Mouse (Mus musculus) adrenal gland, postnatal 0 days (tissue): ENCODE results near the gene Glyat. TPM values are rescaled to one million over a fixed set of nuclear protein-coding genes. Genes with fewer than 3 reads are reported as not detected.

ENCODE experiments used
- polyA plus RNA-seq: library from polyadenylated mRNA; unstranded; fragments of >200 nt; fragmentation: Nextera tagmentation; extraction: Ambion mirVana; gene quantifications from 2 replicates; pipeline ENCODE4 v1.2.1, GENCODE M21; 2015

Glyat gene
- 0.15 and 0.47 TPM in 2 replicates for polyA plus RNA-seq

DNA sequence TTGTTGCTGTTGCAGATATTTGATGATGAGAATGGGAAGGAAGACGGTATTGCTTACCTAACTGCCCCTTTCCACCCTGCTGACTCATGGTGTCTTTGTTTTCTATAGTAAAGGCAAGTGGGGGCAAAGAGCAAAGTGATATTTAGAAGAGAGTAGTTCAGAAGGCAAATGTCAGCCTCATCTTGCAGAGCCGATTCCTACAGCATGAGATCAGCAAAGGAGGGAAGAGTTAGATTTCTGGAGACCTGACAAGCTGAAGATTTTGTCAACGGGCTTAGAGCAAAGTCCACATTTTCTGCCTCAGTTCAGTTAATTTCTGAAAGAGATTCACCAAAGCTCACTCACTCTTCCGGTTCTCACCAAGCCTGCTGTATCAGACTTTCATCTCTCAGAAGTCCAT lies at the start of gene Glyat:
Gene Glyat, plus strand, starts transcription at position 133 of the 400 bp plus-strand sequence.

DNA sequence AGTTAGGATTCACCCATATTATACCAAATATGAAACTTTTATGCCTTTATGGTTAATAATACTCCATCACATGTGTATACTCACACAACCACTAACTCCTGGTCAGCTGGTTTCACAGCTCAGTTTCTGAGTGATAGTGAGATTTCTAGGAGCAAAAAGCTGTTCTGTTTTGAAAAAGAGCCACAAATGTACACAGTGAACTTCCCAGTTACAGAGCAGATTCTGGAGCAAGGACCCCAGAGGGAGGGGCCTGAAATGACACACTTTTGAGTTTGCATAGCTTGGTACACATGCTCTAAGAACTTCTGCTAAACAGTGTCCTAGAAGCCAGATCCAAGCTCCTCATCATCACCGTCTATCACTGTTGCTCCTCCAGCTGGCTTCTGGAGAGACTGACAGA lies 33.4 kb upstream of the Glyat start, which contains the start of gene Gm4952:
Gene Gm4952, plus strand, starts transcription at position 301 of the 400 bp plus-strand sequence.

DNA sequence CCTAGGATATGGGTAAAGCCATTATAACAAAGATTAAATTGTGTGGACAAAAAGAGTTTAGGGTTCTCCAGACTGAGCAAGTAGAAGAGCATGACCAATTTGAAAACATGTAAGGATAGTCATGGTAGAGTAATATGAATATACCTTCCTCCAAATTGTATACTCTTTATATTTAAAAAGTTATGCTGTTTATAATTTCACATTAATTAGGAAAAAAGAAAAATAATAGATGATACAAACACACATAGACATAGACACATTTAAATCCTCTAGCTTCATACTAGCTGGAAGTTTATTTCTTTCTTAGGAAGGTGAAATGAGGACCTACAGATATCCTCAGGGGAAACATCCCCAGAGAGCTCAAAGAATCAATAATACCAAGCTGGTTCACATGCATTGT lies 37.0 kb downstream of the Glyat start, which contains the start of gene Olfr1442:
Gene Olfr1442, plus strand, starts transcription at position 301 of the 400 bp plus-strand sequence.

DNA sequence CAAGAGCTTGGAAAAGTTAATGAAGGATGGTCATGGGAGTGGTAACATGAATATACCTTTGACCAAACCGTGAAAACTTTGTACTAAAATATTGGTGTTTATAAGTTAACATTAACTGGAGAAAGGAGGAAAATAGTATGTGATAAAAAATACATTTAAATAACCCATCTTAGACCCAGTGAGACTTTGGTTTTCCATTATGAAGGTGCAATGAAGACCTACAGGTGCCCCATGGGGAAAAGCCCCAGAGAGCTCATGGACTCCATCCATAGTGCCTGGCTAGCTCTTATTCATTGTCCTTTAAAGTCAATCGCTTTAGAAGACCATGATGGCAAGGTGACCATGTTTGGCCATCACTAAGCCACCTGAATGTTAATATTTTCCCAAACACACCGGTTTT lies 44.7 kb downstream of the Glyat start, which contains the start of gene Olfr1443:
Gene Olfr1443, plus strand, starts transcription at position 301 of the 400 bp plus-strand sequence.

DNA sequence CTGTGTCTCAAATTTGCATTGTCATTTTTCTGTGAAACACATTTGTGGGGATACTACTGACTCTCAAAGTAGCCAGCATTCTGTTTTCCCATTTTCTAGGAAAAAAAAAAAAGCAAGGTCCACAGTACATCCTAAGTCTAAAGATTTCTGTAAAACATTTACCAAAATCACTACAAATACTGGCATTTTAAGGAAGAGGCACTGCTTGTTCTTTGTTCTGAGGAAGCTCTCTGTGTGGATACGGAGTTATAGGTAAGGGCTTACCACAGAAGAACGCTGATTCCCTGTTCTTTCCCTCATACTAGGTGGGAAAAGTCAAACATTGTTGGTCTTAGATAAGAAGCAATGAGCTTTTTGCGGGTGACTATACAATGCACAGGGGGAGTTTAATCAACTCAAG lies 62.5 kb downstream of the Glyat start, which contains the start of gene Keg1:
Gene Keg1, plus strand, starts transcription at position 197 of the 400 bp plus-strand sequence.

Other genes with a start within 250 kb of the Glyat start
- gene Olfr1440, start 246.0 kb upstream of the Glyat start, polyA plus RNA-seq, result not detected in 2 replicates
- not detected in 2 replicates for gene Olfr1441, start 215.9 kb upstream of the Glyat start, polyA plus RNA-seq
- not detected in 2 replicates for gene Pfpl, start 205.4 kb upstream of the Glyat start, polyA plus RNA-seq
- gene Mpeg1, start 172.5 kb upstream of the Glyat start, polyA plus RNA-seq, result 2.1 and 2.6 TPM in 2 replicates
- gene Dtx4, start 131.9 kb upstream of the Glyat start, polyA plus RNA-seq, result 6.3 and 10.4 TPM in 2 replicates
- gene Fam111a, start 87.6 kb upstream of the Glyat start, polyA plus RNA-seq, result 9.0 and 9.4 TPM in 2 replicates
- 5.5 and 10.4 TPM in 2 replicates for gene Gm4952, start 33.3 kb upstream of the Glyat start, polyA plus RNA-seq
- not detected in 2 replicates for gene Olfr1442, start 37.1 kb downstream of the Glyat start, polyA plus RNA-seq
- gene Olfr1443, start 44.8 kb downstream of the Glyat start, polyA plus RNA-seq, result not detected in 2 replicates
- 0.69 and 0.88 TPM in 2 replicates for gene Keg1, start 62.5 kb downstream of the Glyat start, polyA plus RNA-seq
- gene Cntf, start 132.3 kb downstream of the Glyat start, polyA plus RNA-seq, result 0.43 and 0.69 TPM in 2 replicates
- 11.3 and 12.5 TPM in 2 replicates for gene Zfp91, start 162.8 kb downstream of the Glyat start, polyA plus RNA-seq
- 3.7 and 5.1 TPM in 2 replicates for gene Lpxn, start 162.9 kb downstream of the Glyat start, polyA plus RNA-seq
- not detected in 2 replicates for gene Gm5244, start 213.4 kb downstream of the Glyat start, polyA plus RNA-seq
- gene Olfr1444, start 224.0 kb downstream of the Glyat start, polyA plus RNA-seq, result not detected in 2 replicates